Mouse (Mus musculus): Measurements from ENCODE around the gene Hectd1. TPM values are rescaled to one million over a fixed set of nuclear protein-coding genes. Genes with fewer than 3 reads are reported as not detected.

Gene Hectd1
- polyA plus RNA-seq, 1 experiment: 13.4 TPM

GRCm38 (mm10) chr12:51767454-51767853 lies 61.9 kb downstream of the Hectd1 start:
- no peak overlapping the region for H3K4me3 ChIP-seq (ENCODE audit: control insufficient read depth, low read depth, low read length)
- H3K36me3 ChIP-seq (ENCODE audit: control insufficient read depth, insufficient read depth, low read length): peaks cover 1% of the 10 kb centered on the region; the same call in 1 of the 2 replicates
- TF ChIP-seq CTCF (IDR thresholded peaks at IDR 0.05; ENCODE audit: control insufficient read depth, insufficient read depth, insufficient replicate concordance, low read depth, low read length): no peak
- TF ChIP-seq POLR2A (IDR thresholded peaks at IDR 0.05; ENCODE audit: control insufficient read depth, low read depth, low read length): no peak

GRCm38 (mm10) chr12:51759374-51759773 lies 70.0 kb downstream of the Hectd1 start:
- Histone ChIP-seq H3K4me1 (ENCODE audit: control insufficient read depth, insufficient read depth, low read length) (no peaks in the 10 kb centered on the region), H3K27me3 (ENCODE audit: control insufficient read depth, insufficient read depth, low read length) (no peaks in the 10 kb centered on the region), H3K4me3 (ENCODE audit: control insufficient read depth, low read depth, low read length) (no peak overlapping the region), H3K36me3 (ENCODE audit: control insufficient read depth, insufficient read depth, low read length) (peaks cover 3% of the 10 kb centered on the region), H3K27ac (ENCODE audit: control insufficient read depth, insufficient read depth, low read depth, low read length) (no peak overlapping the region)
- no peak for TF ChIP-seq POLR2A (IDR thresholded peaks at IDR 0.05; ENCODE audit: control insufficient read depth, low read depth, low read length)
- no peak for TF ChIP-seq CTCF (IDR thresholded peaks at IDR 0.05; ENCODE audit: control insufficient read depth, insufficient read depth, insufficient replicate concordance, low read depth, low read length)

More at GRCm38 (mm10) chr12:51767454-51767853, 61.9 kb downstream of the Hectd1 start:
- no peaks in the 10 kb centered on the region for H3K27me3 ChIP-seq (ENCODE audit: control insufficient read depth, insufficient read depth, low read length)
- H3K27ac ChIP-seq (ENCODE audit: control insufficient read depth, insufficient read depth, low read depth, low read length): no peak overlapping the region
- H3K4me1 ChIP-seq (ENCODE audit: control insufficient read depth, insufficient read depth, low read length): no peaks in the 10 kb centered on the region

GRCm38 (mm10) chr12:51756599-51756961 lies 72.8 kb downstream of the Hectd1 start:
- Histone ChIP-seq H3K4me1 (ENCODE audit: control insufficient read depth, insufficient read depth, low read length) (no peaks in the 10 kb centered on the region), H3K4me3 (ENCODE audit: control insufficient read depth, low read depth, low read length) (no peak overlapping the region), H3K27ac (ENCODE audit: control insufficient read depth, insufficient read depth, low read depth, low read length) (no peak overlapping the region), H3K36me3 (ENCODE audit: control insufficient read depth, insufficient read depth, low read length) (peaks cover 3% of the 10 kb centered on the region), H3K27me3 (ENCODE audit: control insufficient read depth, insufficient read depth, low read length) (no peaks in the 10 kb centered on the region)
- TF ChIP-seq CTCF (IDR thresholded peaks at IDR 0.05; ENCODE audit: control insufficient read depth, insufficient read depth, insufficient replicate concordance, low read depth, low read length) (no peak), POLR2A (IDR thresholded peaks at IDR 0.05; ENCODE audit: control insufficient read depth, low read depth, low read length) (no peak)

- Histone ChIP-seq H3K4me1 (ENCODE audit: control insufficient read depth, insufficient read depth, low read length) (no peaks in the 10 kb centered on the region), H3K27ac (ENCODE audit: control insufficient read depth, insufficient read depth, low read depth, low read length) (no peak overlapping the region), H3K36me3 (ENCODE audit: control insufficient read depth, insufficient read depth, low read length) (peaks cover 3% of the 10 kb centered on the region), H3K4me3 (ENCODE audit: control insufficient read depth, low read depth, low read length) (no peak overlapping the region), H3K27me3 (ENCODE audit: control insufficient read depth, insufficient read depth, low read length) (no peaks in the 10 kb centered on the region)
- TF ChIP-seq POLR2A (IDR thresholded peaks at IDR 0.05; ENCODE audit: control insufficient read depth, low read depth, low read length) (no peak), CTCF (IDR thresholded peaks at IDR 0.05; ENCODE audit: control insufficient read depth, insufficient read depth, insufficient replicate concordance, low read depth, low read length) (no peak)
Observed at GRCm38 (mm10) chr12:51755938-51756598, 73.3 kb downstream of the Hectd1 start.

DNA sequence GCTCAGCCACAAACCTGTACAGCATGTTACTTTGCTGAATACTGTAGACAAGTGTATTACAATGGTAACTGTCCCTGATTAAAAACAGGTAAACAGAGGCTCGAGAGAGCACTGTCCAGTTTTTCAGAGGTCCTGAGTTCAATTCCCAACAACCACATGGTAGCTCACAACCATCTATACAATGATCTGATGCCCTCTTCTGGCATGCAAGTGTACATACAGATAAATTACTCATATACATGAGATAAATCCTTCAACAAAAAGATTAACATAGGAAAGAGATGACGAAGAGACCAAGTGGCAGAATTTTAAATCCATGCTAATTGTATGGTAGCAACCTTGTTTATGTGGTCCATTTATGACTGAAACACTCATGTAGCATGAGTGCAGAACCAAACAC lies 82.0 kb downstream of the Hectd1 start:
- peaks cover 1% of the 10 kb centered on the region for H3K36me3 ChIP-seq (ENCODE audit: control insufficient read depth, insufficient read depth, low read length)
- H3K27me3 ChIP-seq (ENCODE audit: control insufficient read depth, insufficient read depth, low read length): no peaks in the 10 kb centered on the region
- H3K4me3 ChIP-seq (ENCODE audit: control insufficient read depth, low read depth, low read length): no peak overlapping the region
- no peak for TF ChIP-seq POLR2A (IDR thresholded peaks at IDR 0.05; ENCODE audit: control insufficient read depth, low read depth, low read length)
- no peak for TF ChIP-seq CTCF (IDR thresholded peaks at IDR 0.05; ENCODE audit: control insufficient read depth, insufficient read depth, insufficient replicate concordance, low read depth, low read length)
- no peaks in the 10 kb centered on the region for H3K4me1 ChIP-seq (ENCODE audit: control insufficient read depth, insufficient read depth, low read length)
- H3K27ac ChIP-seq (ENCODE audit: control insufficient read depth, insufficient read depth, low read depth, low read length): no peak overlapping the region

DNA sequence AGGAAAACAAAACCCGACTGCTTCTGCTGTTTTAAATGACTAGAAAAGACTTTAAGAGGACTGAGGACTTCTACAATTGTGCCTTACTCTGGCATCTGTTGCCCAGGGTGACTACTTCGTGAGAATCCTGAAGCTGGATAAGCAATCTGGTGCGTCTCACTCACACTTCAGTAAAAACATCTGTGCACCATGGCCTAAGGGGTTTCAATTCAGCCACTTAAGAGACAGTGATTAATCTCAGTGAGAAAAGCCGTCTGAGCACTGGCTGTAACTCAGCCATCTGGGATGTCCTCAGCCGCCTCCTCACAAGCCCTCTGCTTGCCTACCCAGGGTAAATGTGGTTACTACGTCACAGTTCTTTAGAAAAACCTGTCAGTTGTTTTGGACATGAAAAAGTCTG lies 84.4 kb downstream of the Hectd1 start:
- TF ChIP-seq CTCF (IDR thresholded peaks at IDR 0.05; ENCODE audit: control insufficient read depth, insufficient read depth, insufficient replicate concordance, low read depth, low read length) (no peak), POLR2A (IDR thresholded peaks at IDR 0.05; ENCODE audit: control insufficient read depth, low read depth, low read length) (no peak)
- Histone ChIP-seq H3K27me3 (ENCODE audit: control insufficient read depth, insufficient read depth, low read length) (no peaks in the 10 kb centered on the region), H3K4me1 (ENCODE audit: control insufficient read depth, insufficient read depth, low read length) (no peaks in the 10 kb centered on the region), H3K4me3 (ENCODE audit: control insufficient read depth, low read depth, low read length) (no peak overlapping the region), H3K36me3 (ENCODE audit: control insufficient read depth, insufficient read depth, low read length) (peaks cover 1% of the 10 kb centered on the region), H3K27ac (ENCODE audit: control insufficient read depth, insufficient read depth, low read depth, low read length) (no peak overlapping the region)

GRCm38 (mm10) chr12:51741690-51742089 lies 87.6 kb downstream of the Hectd1 start:
- Histone ChIP-seq H3K27me3 (ENCODE audit: control insufficient read depth, insufficient read depth, low read length) (no peaks in the 10 kb centered on the region), H3K4me3 (ENCODE audit: control insufficient read depth, low read depth, low read length) (no peak overlapping the region), H3K4me1 (ENCODE audit: control insufficient read depth, insufficient read depth, low read length) (no peaks in the 10 kb centered on the region), H3K36me3 (ENCODE audit: control insufficient read depth, insufficient read depth, low read length) (no peaks in the 10 kb centered on the region; the same call in 1 of the 2 replicates), H3K27ac (ENCODE audit: control insufficient read depth, insufficient read depth, low read depth, low read length) (no peak overlapping the region)
- peak; percentile 47; the same call in 1 of the 2 replicates for TF ChIP-seq CTCF (IDR thresholded peaks at IDR 0.05; ENCODE audit: control insufficient read depth, insufficient read depth, insufficient replicate concordance, low read depth, low read length)
- TF ChIP-seq POLR2A (IDR thresholded peaks at IDR 0.05; ENCODE audit: control insufficient read depth, low read depth, low read length): no peak

Data from testis, adult 2 months (tissue).